Mouse (Mus musculus): ENCODE data around the gene Kbtbd6.
"Not testable (repeated sequence)": the region's sequence is repeated elsewhere in the genome, so short reads cannot be mapped to it uniquely, and the experiment has no call there.

Kbtbd6 gene

GRCm38 (mm10) chr14:79451681-79452590, at the start of gene Kbtbd6:
Gene Kbtbd6 (plus strand): TSS chr14:79451835.
- DNase-seq (ENCODE audit: low spot score in 2 of 2), result peak; percentile 66 to 71

DNA sequence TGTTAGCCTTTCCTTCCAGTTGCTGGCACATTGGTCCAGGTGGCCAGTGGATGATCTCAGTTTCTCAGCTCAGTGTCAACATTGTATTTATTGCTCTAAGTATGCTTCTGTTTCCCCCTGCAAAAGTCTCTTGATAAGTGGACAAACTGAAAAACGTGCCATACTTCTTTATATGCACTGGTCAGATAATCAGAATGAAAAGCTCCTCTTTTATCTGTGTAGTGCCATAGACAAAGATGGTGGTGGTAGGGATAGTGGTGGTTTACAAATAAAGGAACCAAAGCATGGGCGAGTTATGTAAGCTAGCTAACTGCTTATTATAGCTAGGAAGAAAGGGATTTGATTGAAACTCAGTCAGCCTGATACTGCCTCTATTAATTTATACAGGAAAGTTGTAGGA, 44.0 kb upstream of the Kbtbd6 start:
- DNase-seq (ENCODE audit: low spot score in 2 of 2), result no peak

DNA sequence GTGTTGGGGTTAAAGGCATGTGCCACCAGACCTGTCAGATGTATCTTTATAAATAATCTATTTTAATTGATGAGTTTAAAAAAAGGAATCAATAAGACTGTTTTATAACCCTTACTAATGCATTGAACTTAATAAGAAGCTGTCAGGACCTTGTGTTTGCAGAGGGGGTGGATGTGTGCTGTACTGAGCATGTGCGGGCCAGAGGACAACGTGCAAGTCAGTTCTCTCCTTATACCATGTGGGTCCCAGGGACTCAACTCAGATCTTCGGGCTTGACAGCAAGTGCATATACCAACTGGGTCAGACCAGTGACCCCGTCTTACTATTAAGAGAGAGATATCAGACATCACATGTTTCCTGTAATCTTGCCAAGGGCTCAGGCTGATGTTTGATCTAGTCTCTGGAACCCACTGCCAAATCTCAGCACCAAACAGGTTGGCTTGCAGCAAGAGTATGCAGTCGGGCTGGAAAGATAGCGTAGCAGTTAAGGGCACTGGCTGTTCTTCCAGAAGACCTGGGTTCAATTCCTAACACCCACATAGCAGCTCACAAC, 42.3 kb upstream of the Kbtbd6 start:
- no peak for DNase-seq (ENCODE audit: low spot score in 2 of 2)

GRCm38 (mm10) chr14:79410662-79411061, 41.0 kb upstream of the Kbtbd6 start:
- no peak for DNase-seq (ENCODE audit: low spot score in 2 of 2)

DNA sequence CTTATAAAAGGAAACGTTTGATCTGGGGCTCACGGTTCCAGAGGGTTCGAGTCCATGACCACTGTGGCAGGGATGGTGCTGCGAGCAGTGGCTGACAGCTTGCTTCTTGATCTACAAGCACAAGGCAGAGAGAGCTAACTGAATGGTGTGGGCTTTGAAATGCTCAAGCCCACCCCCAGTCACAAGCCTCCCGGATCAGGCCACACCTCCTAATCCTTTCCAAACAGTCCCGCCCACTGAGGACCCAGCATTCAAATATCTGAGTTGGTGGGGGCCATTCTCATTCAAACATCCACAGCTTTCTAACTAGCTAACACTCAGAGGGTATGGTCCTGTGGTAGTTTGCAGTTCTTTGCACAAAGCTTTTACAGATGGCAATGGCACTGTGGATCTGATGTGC, 38.5 kb upstream of the Kbtbd6 start:
- no peak for DNase-seq (ENCODE audit: low spot score in 2 of 2)

GRCm38 (mm10) chr14:79420083-79420685, 31.5 kb upstream of the Kbtbd6 start:
- no peak for DNase-seq (ENCODE audit: low spot score in 2 of 2)

- DNase-seq (ENCODE audit: low spot score in 2 of 2), result peak; percentile 92 to 94
These were observed 25.5 kb upstream of the Kbtbd6 start, which contains the start of gene Kbtbd7 for GRCm38 (mm10) chr14:79425979-79426729. Gene Kbtbd7 (plus strand): TSS chr14:79426511.

GRCm38 (mm10) chr14:79426730-79427365, 24.8 kb upstream of the Kbtbd6 start:
- DNase-seq (ENCODE audit: low spot score in 2 of 2), result not testable (repeated sequence)

DNA sequence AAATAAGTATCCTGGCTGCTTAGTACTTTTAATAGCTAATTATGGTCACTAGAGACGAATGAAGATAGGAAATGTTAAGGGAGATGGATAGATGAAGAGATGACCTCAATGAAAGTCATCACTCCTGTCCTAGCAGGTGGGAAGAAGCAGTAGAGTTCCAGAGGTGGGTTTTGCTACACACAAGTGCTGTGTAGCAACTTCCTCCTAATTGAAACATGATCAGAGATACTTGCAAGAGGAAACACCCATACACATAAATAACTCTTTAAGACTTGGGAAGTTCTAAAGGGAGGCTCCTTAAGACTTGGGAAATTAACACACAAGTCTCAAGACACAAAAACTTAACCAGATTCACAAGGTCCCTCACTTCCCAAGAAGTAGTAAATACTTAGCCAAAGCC, 17.6 kb upstream of the Kbtbd6 start:
- DNase-seq (ENCODE audit: low spot score in 2 of 2), result no peak

DNA sequence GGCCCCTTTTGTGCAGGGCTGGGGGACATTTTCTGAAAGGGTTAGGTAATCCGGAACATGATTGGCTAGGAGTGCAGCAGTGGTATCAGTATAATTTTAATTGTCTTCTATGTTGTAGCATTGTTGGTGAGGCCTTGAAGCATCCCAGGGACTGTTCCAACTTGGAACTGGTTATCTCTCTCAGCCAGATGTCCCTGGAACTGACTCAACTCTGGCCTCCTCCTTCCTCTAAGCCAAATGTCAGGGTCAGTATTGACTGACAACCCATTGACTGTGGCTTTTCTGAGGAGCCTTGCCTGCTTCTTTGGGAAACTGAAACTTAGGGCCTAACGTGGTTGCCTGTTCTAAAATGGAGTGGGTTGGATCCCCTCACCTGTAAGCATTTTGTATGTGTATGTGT, 11.0 kb upstream of the Kbtbd6 start:
- no peak for DNase-seq (ENCODE audit: low spot score in 2 of 2)

DNA sequence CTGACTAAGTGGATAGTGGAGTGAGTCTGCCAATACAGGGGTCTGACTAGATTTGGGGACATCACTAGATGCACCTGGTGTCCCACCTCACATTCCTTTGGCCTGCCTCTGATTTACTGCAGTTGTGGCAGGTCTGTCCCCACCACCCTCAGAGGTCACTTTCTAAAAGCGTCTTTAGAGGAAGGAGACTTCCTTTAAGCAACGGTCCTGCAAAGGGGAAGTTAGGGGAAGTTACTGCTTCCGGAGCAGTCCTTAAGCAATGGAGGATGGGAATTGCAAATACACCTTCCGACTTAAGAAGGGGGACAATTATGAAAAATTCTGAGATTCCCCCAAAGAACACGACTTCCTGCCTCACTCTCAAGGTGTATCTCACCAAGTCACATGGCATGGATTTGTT, 10.2 kb upstream of the Kbtbd6 start:
- DNase-seq (ENCODE audit: low spot score in 2 of 2), result no peak

- no peak for DNase-seq (ENCODE audit: low spot score in 2 of 2)
These were observed 7.0 kb upstream of the Kbtbd6 start for GRCm38 (mm10) chr14:79444601-79445000.

DNA sequence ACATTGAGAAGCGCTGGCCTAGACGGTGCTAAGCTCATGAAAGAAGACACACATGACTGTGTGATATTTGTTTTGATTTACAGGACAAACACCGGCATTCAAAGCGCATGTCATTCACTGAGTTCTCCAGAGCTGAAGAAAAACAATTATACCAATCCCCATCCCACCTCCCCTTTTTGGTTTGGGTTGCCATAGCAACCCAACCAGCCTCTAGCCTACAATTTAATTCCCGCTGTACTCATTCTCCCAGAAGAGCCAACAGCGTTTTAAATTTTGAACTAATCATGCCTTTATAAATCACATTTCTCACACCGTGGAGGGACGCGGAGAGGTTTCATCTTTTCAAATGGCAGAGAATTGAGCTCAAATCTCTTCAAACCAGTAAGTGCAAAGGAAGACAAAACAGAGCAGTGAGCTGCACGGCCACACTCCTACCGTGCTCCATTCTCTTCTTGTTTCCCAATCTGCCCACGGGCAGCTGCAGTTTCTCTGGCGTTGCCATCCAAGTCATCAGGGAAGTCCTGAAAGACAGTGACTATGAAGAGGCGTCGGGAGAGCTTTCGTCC, 6.5 kb upstream of the Kbtbd6 start:
- DNase-seq (ENCODE audit: low spot score in 2 of 2), result no peak

DNA sequence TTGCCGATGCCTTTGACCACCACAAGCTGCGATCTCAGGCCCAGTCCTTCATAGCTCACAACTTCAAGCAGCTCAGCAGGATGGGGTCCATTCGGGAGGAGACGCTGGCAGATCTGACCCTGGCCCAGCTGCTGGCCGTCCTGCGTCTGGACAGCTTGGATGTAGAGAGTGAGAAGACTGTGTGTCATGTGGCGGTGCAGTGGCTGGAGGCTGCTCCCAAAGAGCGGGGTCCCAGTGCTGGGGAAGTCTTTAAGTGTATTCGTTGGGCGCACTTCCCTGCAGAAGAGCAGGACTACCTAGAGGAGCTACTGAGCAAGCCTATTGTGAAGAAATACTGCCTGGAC, 928 bp downstream of the Kbtbd6 start:
- not testable (repeated sequence) for DNase-seq (ENCODE audit: low spot score in 2 of 2)

- DNase-seq (ENCODE audit: low spot score in 2 of 2), result no peak
These were observed 8.8 kb downstream of the Kbtbd6 start for GRCm38 (mm10) chr14:79460401-79460800.

DNA sequence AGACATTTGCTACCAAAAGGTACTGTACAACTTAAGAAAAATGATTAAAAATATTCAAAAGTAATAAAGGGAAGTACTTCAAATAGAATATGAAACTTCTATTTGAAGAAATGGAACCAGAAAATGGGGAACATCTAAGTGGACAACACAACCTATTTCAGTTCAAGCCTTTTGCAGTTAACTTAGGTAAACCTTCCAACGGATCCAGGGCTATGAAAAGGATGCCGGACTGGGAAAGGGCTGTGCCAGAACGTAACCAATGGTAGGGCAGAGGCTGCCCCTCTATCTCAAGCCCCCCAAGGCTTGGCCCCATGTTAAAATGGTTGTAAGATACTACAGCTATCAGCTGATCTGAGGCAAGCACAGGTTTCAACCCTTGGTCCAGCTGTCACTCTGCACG, 9.4 kb downstream of the Kbtbd6 start:
- no peak for DNase-seq (ENCODE audit: low spot score in 2 of 2)

GRCm38 (mm10) chr14:79465623-79466022, 14.0 kb downstream of the Kbtbd6 start:
- DNase-seq (ENCODE audit: low spot score in 2 of 2), result no peak

DNA sequence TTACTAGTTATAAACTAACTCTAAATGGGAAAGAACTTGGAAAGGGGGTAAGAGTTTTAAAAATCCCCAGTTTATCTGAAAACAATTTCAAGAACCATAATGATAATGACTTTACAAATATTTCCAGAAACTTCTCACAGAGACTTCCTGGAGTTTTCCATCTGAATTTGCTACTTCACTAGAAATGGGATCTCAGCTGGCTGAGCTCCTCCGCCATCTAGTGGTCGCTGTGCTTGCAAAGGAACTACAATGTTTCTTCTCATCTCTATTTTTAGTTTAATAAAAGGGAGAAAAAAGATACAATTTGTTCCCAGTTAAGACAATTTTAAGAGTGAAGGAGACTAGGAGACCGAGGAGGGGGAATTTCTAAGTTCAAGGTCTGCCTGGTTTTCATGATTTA, 16.0 kb downstream of the Kbtbd6 start:
- no peak for DNase-seq (ENCODE audit: low spot score in 2 of 2)

- no peak for DNase-seq (ENCODE audit: low spot score in 2 of 2)
These were observed 21.7 kb downstream of the Kbtbd6 start for GRCm38 (mm10) chr14:79473384-79473783.

DNA sequence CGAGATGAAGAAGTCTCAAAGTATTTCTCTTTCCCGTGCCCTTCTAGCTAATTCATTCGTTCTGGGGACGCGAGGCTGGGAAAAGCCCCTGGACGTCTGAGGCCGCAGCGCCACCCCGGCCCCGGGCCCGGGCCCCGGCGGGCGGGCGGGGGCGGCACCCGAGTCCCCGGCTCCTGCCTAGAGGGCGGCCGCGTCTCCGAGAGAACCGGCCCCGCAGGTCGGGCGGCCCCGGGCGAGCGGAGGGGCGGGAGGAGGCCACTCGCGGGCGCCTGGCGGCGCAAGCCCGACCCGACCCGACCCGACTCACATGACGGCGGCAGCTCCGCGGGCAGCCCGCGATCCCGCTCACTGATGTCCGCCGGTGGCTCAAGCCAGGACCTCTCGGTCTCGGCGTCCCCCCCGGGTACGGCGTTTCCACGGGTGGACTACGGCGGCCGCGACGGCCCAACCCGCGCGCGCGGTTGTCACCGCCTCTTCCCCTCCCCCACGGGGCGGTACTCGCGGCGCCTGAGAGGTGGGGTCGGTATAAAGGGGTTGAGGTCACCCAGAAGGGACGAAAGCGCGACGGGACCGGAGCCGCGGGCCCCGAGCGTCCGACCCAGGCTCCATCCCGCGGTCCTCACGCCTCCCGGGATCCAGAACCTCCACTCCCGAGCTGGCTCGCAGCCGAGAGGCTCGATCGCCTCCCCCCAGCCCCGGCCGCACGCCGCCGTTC, 29.1 kb downstream of the Kbtbd6 start, which contains the start of gene Elf1:
Gene Elf1 (plus strand): TSS at position 571 of the 715 bp plus-strand sequence.
- DNase-seq (ENCODE audit: low spot score in 2 of 2), result peak; percentile 96 to 97
